Mouse (Mus musculus) lung, postnatal 0 days (tissue): ENCODE results near the gene Srsf11. TPM values are rescaled to one million over a fixed set of nuclear protein-coding genes. Genes with fewer than 3 reads are reported as not detected.

ENCODE experiments used
- ATAC-seq: fragments of 200-750 bp; cut with Nextera tagmentation; 2 replicates; pipeline ENCODE4 v1.8.0; 2017; ENCODE audit warnings: moderate library complexity
- DNase-seq: peaks from one replicate; pipeline ENCODE4 v3.0.0-alpha.2; 2016; ENCODE audit warnings: low spot score
- H3K27ac ChIP-seq: fragments of 300-500 bp; sonication (generic); 2 replicates; pipeline ENCODE4 v1.5.1; 2014; ENCODE audit warnings: antibody characterized with exemption, mild to moderate bottlenecking, low read length, mixed read lengths
- H3K27me3 ChIP-seq: fragments of 300-500 bp; sonication (generic); replicated peaks from 2 replicates; pipeline ENCODE4 v1.6.1; 2014; ENCODE audit warnings: low read length, mixed read lengths; ENCODE audit not compliant: insufficient read depth
- H3K36me3 ChIP-seq: fragments of 300-500 bp; sonication (generic); 2 replicates; pipeline ENCODE4 v1.6.1; 2014; ENCODE audit warnings: low read length, mixed read lengths; ENCODE audit not compliant: insufficient read depth
- H3K4me1 ChIP-seq: fragments of 300-500 bp; sonication (generic); 2 replicates; pipeline ENCODE4 v1.6.1; 2014; ENCODE audit warnings: antibody characterized with exemption, low read depth, low read length, mixed read lengths; ENCODE audit not compliant: insufficient read depth
- H3K4me2 ChIP-seq: fragments of 300-500 bp; sonication (generic); replicated peaks from 2 replicates; pipeline ENCODE4 v1.6.1; 2014; ENCODE audit warnings: low read depth, mild to moderate bottlenecking, low read length, moderate library complexity, mixed read lengths
- H3K4me3 ChIP-seq: fragments of 300-500 bp; sonication (generic); 2 replicates; pipeline ENCODE4 v1.5.1; 2014; ENCODE audit warnings: low read depth, low read length
- H3K9ac ChIP-seq: fragments of 300-500 bp; sonication (generic); replicated peaks from 2 replicates; pipeline ENCODE4 v1.6.1; 2014; ENCODE audit warnings: low read depth, mild to moderate bottlenecking
- H3K9me3 ChIP-seq: fragments of 300-500 bp; sonication (generic); 2 replicates; pipeline ENCODE4 v1.6.1; 2016; ENCODE audit warnings: low read length, mixed read lengths
- CTCF ChIP-seq: IDR thresholded peaks from 2 replicates; pipeline ENCODE4 v1.5.1; 2016; ENCODE audit warnings: antibody characterized with exemption, mild to moderate bottlenecking
- EP300 ChIP-seq: IDR thresholded peaks from 2 replicates; pipeline ENCODE4 v1.6.1; 2016; ENCODE audit warnings: antibody characterized with exemption, mild to moderate bottlenecking, control low read depth
- WGBS: fragments of 180-500 bp; shearing (Covaris S2); extraction: QIAGEN DNeasy Blood & Tissue Kit; methylation state at CpG from one replicate; pipeline ENCODE4 v1.1.7; 2014; 5-methylcytosine and 5-hydroxymethylcytosine counted together
- polyA plus RNA-seq: library from polyadenylated mRNA; unstranded; fragments of >200 nt; fragmentation: Nextera tagmentation; extraction: Ambion mirVana; gene quantifications from 2 replicates; pipeline ENCODE4 v1.2.1, GENCODE M21; 2015

Srsf11 gene
- polyA plus RNA-seq, 1 experiment from 2014 or later, result 200 TPM

GRCm38 (mm10) chr3:158067916-158068315 is 31.5 kb upstream of the Srsf11 start:
- no peak overlapping the region for H3K9ac ChIP-seq
- ATAC-seq (no peak), DNase-seq (no peak)
- no peaks in the 10 kb centered on the region for H3K9me3 ChIP-seq
- H3K4me3 ChIP-seq, result no peak overlapping the region
- no peak overlapping the region for H3K27ac ChIP-seq
- H3K27me3 ChIP-seq, result no peaks in the 10 kb centered on the region
- no peaks in the 10 kb centered on the region for H3K4me1 ChIP-seq
- H3K4me2 ChIP-seq, result no peak overlapping the region
- 55% methylated on average over 7 of the region's 7 CpGs for WGBS
- H3K36me3 ChIP-seq, result no peaks in the 10 kb centered on the region
- no peak for TF ChIP-seq CTCF
- no peak for TF ChIP-seq EP300

- no peaks in the 10 kb centered on the region for H3K9me3 ChIP-seq
- no peaks in the 10 kb centered on the region for H3K4me1 ChIP-seq
- no peak overlapping the region for H3K9ac ChIP-seq
- 94% methylated on average over 2 of the region's 2 CpGs for WGBS
- H3K4me2 ChIP-seq, result no peak overlapping the region
- no peaks in the 10 kb centered on the region for H3K27me3 ChIP-seq
- no peak overlapping the region for H3K27ac ChIP-seq
- no peaks in the 10 kb centered on the region for H3K36me3 ChIP-seq
- TF ChIP-seq EP300, result no peak
- no peak for TF ChIP-seq CTCF
- no peak overlapping the region for H3K4me3 ChIP-seq
- DNase-seq, result no peak
- ATAC-seq, result no peak
These were observed 28.8 kb upstream of the Srsf11 start for GRCm38 (mm10) chr3:158065256-158065655.

- no peak overlapping the region for H3K4me3 ChIP-seq
- H3K9ac ChIP-seq, result no peak overlapping the region
- no peaks in the 10 kb centered on the region for H3K9me3 ChIP-seq
- TF ChIP-seq EP300 (peak; percentile 89), CTCF (no peak)
- H3K27ac ChIP-seq, result no peak overlapping the region
- ATAC-seq (peak; percentile 78), DNase-seq (peak; percentile 54)
- H3K36me3 ChIP-seq, result peaks cover 13% of the 10 kb centered on the region
- H3K4me2 ChIP-seq, result no peak overlapping the region
- 66% methylated on average over 5 of the region's 5 CpGs for WGBS
- no peaks in the 10 kb centered on the region for H3K27me3 ChIP-seq
- H3K4me1 ChIP-seq, result no peaks in the 10 kb centered on the region
These were observed 25.5 kb upstream of the Srsf11 start for GRCm38 (mm10) chr3:158061811-158062523.

- Histone ChIP-seq H3K36me3 (peaks cover 15% of the 10 kb centered on the region), H3K4me2 (no peak overlapping the region), H3K27me3 (no peaks in the 10 kb centered on the region), H3K4me1 (no peaks in the 10 kb centered on the region), H3K9ac (no peak overlapping the region), H3K4me3 (no peak overlapping the region), H3K27ac (no peak overlapping the region), H3K9me3 (no peaks in the 10 kb centered on the region)
- ATAC-seq (no peak), DNase-seq (no peak)
- 89% methylated on average over 2 of the region's 2 CpGs for WGBS
- no peak for TF ChIP-seq CTCF
- TF ChIP-seq EP300, result no peak
These were observed 24.3 kb upstream of the Srsf11 start for GRCm38 (mm10) chr3:158060621-158061291.

GRCm38 (mm10) chr3:158049508-158049907 is 13.1 kb upstream of the Srsf11 start:
- Histone ChIP-seq H3K9me3 (no peaks in the 10 kb centered on the region), H3K4me2 (no peak overlapping the region), H3K4me1 (no peaks in the 10 kb centered on the region), H3K27ac (no peak overlapping the region), H3K9ac (no peak overlapping the region), H3K4me3 (no peak overlapping the region), H3K27me3 (no peaks in the 10 kb centered on the region), H3K36me3 (no peaks in the 10 kb centered on the region; the same call in 1 of the 2 replicates)
- 83% methylated on average over 2 of the region's 2 CpGs for WGBS
- ATAC-seq (no peak), DNase-seq (no peak)
- TF ChIP-seq EP300, result no peak
- no peak for TF ChIP-seq CTCF

GRCm38 (mm10) chr3:158040755-158041154 is 4.3 kb upstream of the Srsf11 start:
- H3K4me3 ChIP-seq, result no peak overlapping the region
- WGBS, result 57% methylated on average over 2 of the region's 2 CpGs
- H3K9ac ChIP-seq, result no peak overlapping the region
- no peaks in the 10 kb centered on the region for H3K36me3 ChIP-seq
- H3K27me3 ChIP-seq, result no peaks in the 10 kb centered on the region
- H3K4me2 ChIP-seq, result no peak overlapping the region
- DNase-seq, result no peak
- TF ChIP-seq EP300 (no peak), CTCF (no peak)
- no peak for ATAC-seq
- no peaks in the 10 kb centered on the region for H3K9me3 ChIP-seq
- H3K27ac ChIP-seq, result no peak overlapping the region
- no peaks in the 10 kb centered on the region for H3K4me1 ChIP-seq
